Mouse (Mus musculus) C2C12 (cell line): ENCODE data around the gene Frmpd3. TPM values are rescaled to one million over a fixed set of nuclear protein-coding genes. Genes with fewer than 3 reads are reported as not detected.

Experiments
- H3K27me3 ChIP-seq: one replicate; pipeline ENCODE4 v1.6.1; 2011; ENCODE audit not compliant: control insufficient read depth, insufficient read depth, insufficient read length
- H3K36me3 ChIP-seq: one replicate; pipeline ENCODE4 v1.6.1; 2011; ENCODE audit not compliant: control insufficient read depth, insufficient read depth
- H3K4me3 ChIP-seq: one replicate; pipeline ENCODE4 v1.5.1; 2011; ENCODE audit warnings: mild to moderate bottlenecking, control low read depth; ENCODE audit not compliant: poor library complexity, insufficient read depth, severe bottlenecking
- H3K79me2 ChIP-seq: one replicate; pipeline ENCODE4 v1.6.1; 2011; ENCODE audit not compliant: control insufficient read depth, insufficient read depth
- H3K79me3 ChIP-seq: one replicate; pipeline ENCODE4 v1.6.1; 2011; ENCODE audit warnings: low read depth, control low read depth
- H3ac ChIP-seq: one replicate; pipeline ENCODE3; 2011; ENCODE audit warnings: low read depth; ENCODE audit not compliant: control insufficient read depth, insufficient read length
- CEBPB ChIP-seq: IDR thresholded peaks from one replicate; pipeline ENCODE4 v1.6.1; 2011; ENCODE audit warnings: low read depth, mild to moderate bottlenecking, control low read depth, moderate library complexity
- CTCF ChIP-seq: IDR thresholded peaks from one replicate; pipeline ENCODE4 v1.5.1; 2011; ENCODE audit not compliant: control insufficient read depth, insufficient read depth, insufficient read length
- FOSL1 ChIP-seq: IDR thresholded peaks from one replicate; pipeline ENCODE4 v1.8.0; 2011; ENCODE audit warnings: mild to moderate bottlenecking, low read length; ENCODE audit not compliant: poor library complexity, insufficient read depth, severe bottlenecking
- MAX ChIP-seq: IDR thresholded peaks from one replicate; pipeline ENCODE4 v1.6.1; 2011; ENCODE audit warnings: mild to moderate bottlenecking, control low read depth
- MYOD1 ChIP-seq: IDR thresholded peaks from one replicate; pipeline ENCODE4 v1.6.1; 2011; ENCODE audit warnings: low read depth; ENCODE audit not compliant: control insufficient read depth, insufficient read length
- MYOG ChIP-seq: IDR thresholded peaks from one replicate; pipeline ENCODE4 v1.6.1; 2011; ENCODE audit not compliant: control insufficient read depth, insufficient read length; ENCODE audit errors: extremely low read depth
- USF1 ChIP-seq: IDR thresholded peaks from one replicate; pipeline ENCODE4 v1.6.1; 2011; ENCODE audit warnings: low read depth, mild to moderate bottlenecking, control low read depth, moderate library complexity
- microRNA-seq: library from miRNA; unstranded; fragments of <30 nt; microRNA quantifications from one replicate; pipeline ENCODE4, GENCODE M21; 2019; ENCODE audit warnings: borderline microRNAs expressed
- polyA plus RNA-seq: library from polyadenylated mRNA; unstranded; fragments of >200 nt; fragmentation: generic; extraction: Trizol; gene quantifications from one replicate; pipeline ENCODE4 v1.2.1, GENCODE M21; 2012; ENCODE audit warnings: missing spikeins

The Frmpd3 gene
- polyA plus RNA-seq, 1 experiment, result not detected

GRCm38 (mm10) chrX:140456751-140457491 lies 114.9 kb downstream of the Frmpd3 start:
- Histone ChIP-seq H3K36me3 (no peaks in the 10 kb centered on the region), H3K27me3 (no peaks in the 10 kb centered on the region), H3ac (peak overlapping the region; percentile 66), H3K79me2 (peaks cover 53% of the 10 kb centered on the region), H3K4me3 (peak overlapping the region; percentile 46), H3K79me3 (peaks cover 30% of the 10 kb centered on the region)
- TF ChIP-seq CTCF (no peak), USF1 (peak; percentile 12), MAX (peak; percentile 26)

GRCm38 (mm10) chrX:140457502-140457901 lies 115.4 kb downstream of the Frmpd3 start:
- Histone ChIP-seq H3K36me3 (no peaks in the 10 kb centered on the region), H3K27me3 (no peaks in the 10 kb centered on the region), H3K79me2 (peaks cover 59% of the 10 kb centered on the region), H3K4me3 (peak overlapping the region; percentile 46), H3ac (peak overlapping the region; percentile 12), H3K79me3 (peaks cover 35% of the 10 kb centered on the region)
- TF ChIP-seq MYOG (no peak), CTCF (no peak), CEBPB (no peak), MYOD1 (no peak), MAX (no peak), FOSL1 (no peak), USF1 (no peak)

- Histone ChIP-seq H3K27me3 (no peaks in the 10 kb centered on the region), H3K36me3 (peaks cover 10% of the 10 kb centered on the region), H3K79me3 (no peaks in the 10 kb centered on the region), H3K4me3 (no peak overlapping the region), H3K79me2 (no peaks in the 10 kb centered on the region), H3ac (no peak overlapping the region)
- no peak for TF ChIP-seq MYOD1
- no peak for TF ChIP-seq MYOG
- no peak for TF ChIP-seq USF1
- TF ChIP-seq FOSL1, result no peak
- TF ChIP-seq CEBPB, result no peak
- no peak for TF ChIP-seq CTCF
- TF ChIP-seq MAX, result no peak
These were observed 136.2 kb downstream of the Frmpd3 start for GRCm38 (mm10) chrX:140478231-140478630.

- Histone ChIP-seq H3ac (no peak overlapping the region), H3K27me3 (no peaks in the 10 kb centered on the region), H3K79me2 (no peaks in the 10 kb centered on the region), H3K36me3 (peaks cover 10% of the 10 kb centered on the region), H3K79me3 (no peaks in the 10 kb centered on the region), H3K4me3 (no peak overlapping the region)
- no peak for TF ChIP-seq MYOD1
- no peak for TF ChIP-seq USF1
- TF ChIP-seq MYOG, result no peak
- no peak for TF ChIP-seq MAX
- no peak for TF ChIP-seq FOSL1
- peak; percentile 32 for TF ChIP-seq CTCF
These were observed 137.1 kb downstream of the Frmpd3 start for GRCm38 (mm10) chrX:140479171-140479570.

Small RNA genes within 50 kb of the gene (microRNA-seq; reads per million reads assigned to microRNA genes)
- not detected for gene Mir3475

Other genes starting within 250 kb of the Frmpd3 start
- gene Prps1, start 114.3 kb downstream of the Frmpd3 start, polyA plus RNA-seq, result 43.9 TPM